Mouse (Mus musculus): Measurements from ENCODE around the gene Efcab5.

Gene Efcab5

GRCm38 (mm10) chr11:77188868-77189267 is at the start of gene Efcab5:
TSS of gene Efcab5 (minus strand) at chr11:77188968.
- DNase-seq (ENCODE audit: low spot score): no peak

DNA sequence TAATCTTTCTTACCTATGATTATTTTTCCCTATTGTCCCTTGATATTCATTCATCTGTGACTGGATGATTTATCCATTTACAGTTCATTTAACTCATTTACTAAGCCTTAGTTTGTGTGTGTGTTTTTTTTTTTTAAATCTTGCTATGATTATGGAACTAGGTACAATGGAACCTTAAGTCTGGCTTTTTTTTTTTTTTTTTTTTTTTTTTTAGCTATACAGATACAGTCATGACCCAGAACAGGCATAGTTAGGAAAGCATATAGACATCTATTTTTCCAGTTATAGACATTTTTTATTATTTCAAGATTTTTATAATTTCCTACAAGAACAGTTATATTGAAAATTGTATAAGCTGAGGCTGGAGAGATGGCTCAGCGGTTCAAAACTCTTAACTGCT is 46.5 kb upstream of the Efcab5 start:
- no peak for DNase-seq (ENCODE audit: low spot score)

GRCm38 (mm10) chr11:77231514-77231913 is 42.7 kb upstream of the Efcab5 start:
- no peak for DNase-seq (ENCODE audit: low spot score)

GRCm38 (mm10) chr11:77230765-77231164 is 42.0 kb upstream of the Efcab5 start:
- DNase-seq (ENCODE audit: low spot score): no peak

DNA sequence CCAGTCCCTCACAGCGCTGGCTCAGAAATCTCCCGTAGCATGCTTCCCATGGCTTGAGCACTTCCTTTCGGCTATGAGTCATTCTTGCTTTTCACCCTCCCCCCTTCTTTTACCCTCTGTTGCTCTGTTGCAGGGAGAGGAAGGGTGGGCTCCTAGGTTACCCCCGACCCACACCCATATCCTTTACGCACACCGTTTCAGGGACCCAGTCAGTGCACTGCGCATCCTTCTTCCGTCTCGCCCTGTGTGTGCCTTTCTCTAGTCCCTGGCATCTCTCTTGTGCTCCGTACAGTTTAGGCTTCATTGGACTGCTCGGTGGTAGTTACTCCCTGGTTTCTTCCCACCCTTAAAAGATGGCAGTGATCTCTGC is 28.0 kb upstream of the Efcab5 start:
- DNase-seq (ENCODE audit: low spot score): no peak

- peak; percentile 83 for DNase-seq (ENCODE audit: low spot score)
Observed at GRCm38 (mm10) chr11:77215951-77216760, 27.4 kb upstream of the Efcab5 start, which contains the start of gene Ssh2. TSS of gene Ssh2 (plus strand) at chr11:77216287.

DNA sequence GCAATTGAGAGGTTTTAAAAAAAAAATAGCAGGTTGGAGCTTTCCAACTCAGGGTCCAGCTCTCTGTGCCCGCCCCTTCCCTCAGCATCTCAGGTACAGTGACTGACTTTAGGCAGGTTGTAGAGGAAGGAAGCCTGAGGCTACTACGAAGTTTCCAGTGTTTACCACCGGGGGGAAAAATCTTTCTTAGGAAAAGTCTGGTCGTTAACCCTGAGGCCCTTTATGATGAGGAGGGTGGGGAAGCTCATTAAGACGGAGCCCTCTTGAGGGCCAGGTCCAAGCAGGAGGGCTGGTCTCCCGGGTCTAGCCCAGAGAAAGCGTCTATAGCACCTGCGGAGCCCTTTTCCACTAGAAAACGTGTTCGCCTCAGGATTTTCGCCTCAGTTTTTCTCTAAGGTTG is 26.7 kb upstream of the Efcab5 start:
- DNase-seq (ENCODE audit: low spot score): peak; percentile 30

- peak; percentile 67 for DNase-seq (ENCODE audit: low spot score)
Observed at GRCm38 (mm10) chr11:77214755-77215154, 26.0 kb upstream of the Efcab5 start.

- no peak for DNase-seq (ENCODE audit: low spot score)
Observed at GRCm38 (mm10) chr11:77214142-77214692, 25.4 kb upstream of the Efcab5 start.

DNA sequence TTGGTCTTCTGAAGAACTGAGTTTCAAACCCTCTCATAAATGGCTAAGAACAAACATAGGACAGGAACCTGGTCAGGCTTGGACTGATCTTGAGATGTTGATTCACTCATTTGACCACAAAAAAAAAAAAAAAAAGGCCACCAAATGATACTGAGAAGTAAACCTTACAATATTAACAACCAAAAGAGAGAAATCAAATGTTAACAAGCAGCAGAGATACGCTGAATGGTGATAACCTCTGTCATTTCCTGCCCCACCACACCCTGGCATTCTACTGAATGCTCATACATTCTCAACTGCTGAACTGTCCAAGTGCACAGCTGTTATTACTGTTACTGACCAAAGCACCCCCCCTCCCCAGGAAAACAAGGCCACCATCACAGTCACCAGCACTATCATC is 11.9 kb upstream of the Efcab5 start:
- DNase-seq (ENCODE audit: low spot score): no peak

DNA sequence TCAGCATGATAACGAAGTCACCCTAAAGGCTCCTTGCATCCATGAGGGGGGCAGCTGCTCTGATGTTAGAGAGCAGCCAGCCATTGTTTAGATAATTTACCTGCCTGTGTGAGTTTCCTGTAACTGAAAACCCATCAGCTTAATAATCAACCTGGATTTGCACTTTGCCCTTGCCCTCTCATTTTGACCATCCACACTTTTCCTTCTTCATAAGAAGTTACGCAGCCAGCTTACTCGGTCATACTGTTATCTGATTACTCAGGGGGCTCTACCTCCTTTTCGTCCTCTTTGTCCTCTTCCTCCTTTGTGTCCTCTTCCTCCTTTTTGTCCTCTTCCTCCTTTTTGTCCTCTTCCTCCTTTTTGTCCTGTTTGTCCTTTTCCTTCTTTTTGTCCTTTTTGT is 10.9 kb upstream of the Efcab5 start:
- no peak for DNase-seq (ENCODE audit: low spot score)

DNA sequence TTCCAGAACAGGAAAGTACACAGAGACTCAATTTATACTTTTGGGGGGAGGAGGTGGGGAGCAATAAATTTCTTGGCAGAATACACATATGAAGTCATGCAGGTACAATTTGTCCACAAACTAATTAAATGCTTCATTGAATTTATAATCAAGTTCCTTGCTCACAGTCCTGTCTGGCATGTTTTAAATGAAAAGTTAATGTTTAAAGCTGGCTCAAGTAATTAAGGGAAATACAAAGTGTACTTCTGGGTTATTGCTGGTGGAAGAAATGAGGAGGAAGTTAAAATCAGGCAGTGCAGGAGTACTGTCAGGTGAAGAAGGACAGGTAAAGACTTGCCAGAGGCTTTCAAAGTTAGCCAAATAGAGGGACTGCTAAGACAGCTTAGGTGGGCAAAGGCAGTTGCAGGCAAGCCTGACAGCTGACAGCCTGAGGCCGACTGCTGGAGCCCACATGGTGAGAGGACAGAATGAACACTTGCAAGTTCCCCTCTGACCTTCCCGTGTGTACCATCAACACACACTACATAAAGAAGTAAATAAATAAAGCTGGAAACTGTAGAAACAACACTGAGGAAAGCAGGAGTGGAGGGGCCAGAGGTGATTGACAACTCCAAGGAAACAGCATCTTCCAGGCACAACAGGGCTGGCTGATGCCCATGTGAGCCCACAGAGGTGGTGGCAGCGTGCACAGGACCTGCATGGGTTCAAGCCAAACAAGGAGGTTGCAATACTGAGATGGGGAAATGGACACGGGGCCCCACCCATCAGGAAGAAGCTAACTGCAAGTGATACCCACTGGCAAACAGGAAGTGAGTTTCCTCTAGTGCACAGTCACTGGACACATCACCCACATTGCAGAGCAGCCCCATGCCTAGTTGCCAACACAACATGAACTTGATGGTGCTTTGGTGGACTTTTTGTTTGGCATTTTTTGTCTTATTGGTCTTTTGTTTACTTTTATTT is 7.7 kb upstream of the Efcab5 start:
- DNase-seq (ENCODE audit: low spot score): no peak

GRCm38 (mm10) chr11:77195360-77196109 is 6.8 kb upstream of the Efcab5 start:
- no peak for DNase-seq (ENCODE audit: low spot score)

DNA sequence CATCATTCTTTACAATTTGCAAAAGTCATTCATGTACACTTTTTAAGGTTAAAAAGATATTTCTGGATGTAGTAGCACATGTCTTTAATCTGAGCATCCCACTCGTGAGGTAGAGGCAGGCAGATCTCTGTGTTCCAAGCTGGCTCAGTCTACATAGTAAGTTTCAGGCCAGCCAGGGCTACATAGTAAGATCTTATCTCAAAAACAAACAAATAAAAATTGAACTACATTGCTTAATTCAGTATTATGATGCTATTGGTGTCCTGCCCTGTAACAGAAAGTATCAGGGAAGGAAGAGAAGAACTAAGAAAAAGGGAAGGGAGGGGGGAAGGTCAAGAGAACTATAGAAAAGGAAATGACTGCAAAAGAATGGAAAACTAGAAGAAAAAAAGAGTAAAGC is 6.0 kb upstream of the Efcab5 start:
- DNase-seq (ENCODE audit: low spot score): no peak

DNA sequence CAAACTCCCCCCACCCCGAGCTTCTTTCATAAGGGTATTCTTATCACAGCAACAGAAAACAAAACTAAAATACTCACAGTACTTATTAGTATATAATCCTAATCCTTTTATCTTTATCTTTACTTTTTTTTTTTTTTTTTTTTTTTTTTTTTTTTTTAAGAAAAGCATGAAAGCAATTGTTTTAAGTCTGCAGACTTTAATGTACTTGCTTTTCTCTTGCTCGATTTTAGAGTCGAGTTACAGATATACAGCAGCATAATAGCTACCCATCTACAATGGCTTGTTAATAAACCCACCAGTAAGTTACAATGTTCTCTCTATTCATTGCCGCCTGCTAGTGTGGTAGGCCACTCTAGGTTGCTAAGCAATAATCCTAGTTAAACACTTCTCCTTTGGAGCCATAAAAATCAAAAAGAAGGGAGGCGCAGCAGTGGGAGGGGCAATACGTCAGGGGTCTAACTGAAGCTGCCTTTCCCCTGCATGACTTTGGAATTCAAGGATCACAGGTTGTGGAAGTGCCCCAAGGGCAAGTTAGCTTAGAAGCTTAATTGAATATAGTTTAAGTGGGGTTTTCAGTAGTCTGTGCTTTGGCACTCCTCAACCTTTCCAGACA is 5.3 kb upstream of the Efcab5 start:
- no peak for DNase-seq (ENCODE audit: low spot score)

- DNase-seq (ENCODE audit: low spot score): no peak
Observed at GRCm38 (mm10) chr11:77193410-77193809, 4.6 kb upstream of the Efcab5 start.

DNA sequence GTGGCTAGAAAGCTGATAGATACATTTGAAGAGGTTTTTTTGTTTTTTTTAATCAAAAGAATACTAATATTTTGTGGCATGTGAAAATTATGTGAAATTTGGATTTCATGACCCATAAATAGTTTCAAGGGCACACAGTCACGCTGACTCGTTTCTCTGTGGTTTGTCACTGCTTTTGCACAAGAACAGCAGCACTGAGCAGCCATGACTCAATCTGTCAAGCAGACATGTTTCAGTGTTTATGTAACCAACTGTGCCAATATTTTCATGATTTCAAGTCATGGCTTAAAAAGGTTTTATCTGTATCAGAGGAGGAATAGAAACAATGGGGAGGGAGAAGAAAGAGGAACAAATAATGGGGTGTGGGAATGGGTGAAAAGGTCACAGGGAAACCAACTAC is 3.8 kb downstream of the Efcab5 start:
- DNase-seq (ENCODE audit: low spot score): no peak

GRCm38 (mm10) chr11:77182616-77183015 is 6.2 kb downstream of the Efcab5 start:
- no peak for DNase-seq (ENCODE audit: low spot score)

DNA sequence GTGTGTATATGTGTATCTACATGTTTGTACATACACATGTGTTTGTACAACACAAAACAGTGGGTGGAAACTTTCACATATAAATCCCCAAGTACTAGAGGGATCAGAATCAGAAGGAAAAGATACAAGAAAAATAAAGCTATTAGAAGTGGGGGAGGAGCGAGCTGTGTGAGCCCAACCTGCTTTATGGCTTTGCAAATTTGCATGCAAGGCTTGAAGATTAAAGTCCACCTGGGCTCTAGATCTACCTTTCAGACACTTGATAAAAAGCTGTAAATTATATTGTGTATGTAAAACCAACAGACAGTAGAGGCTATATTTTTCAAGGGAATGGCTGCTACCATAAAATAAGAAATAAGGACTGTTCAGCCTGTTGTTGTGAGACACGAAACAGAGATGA is 6.7 kb downstream of the Efcab5 start:
- DNase-seq (ENCODE audit: low spot score): no peak

DNA sequence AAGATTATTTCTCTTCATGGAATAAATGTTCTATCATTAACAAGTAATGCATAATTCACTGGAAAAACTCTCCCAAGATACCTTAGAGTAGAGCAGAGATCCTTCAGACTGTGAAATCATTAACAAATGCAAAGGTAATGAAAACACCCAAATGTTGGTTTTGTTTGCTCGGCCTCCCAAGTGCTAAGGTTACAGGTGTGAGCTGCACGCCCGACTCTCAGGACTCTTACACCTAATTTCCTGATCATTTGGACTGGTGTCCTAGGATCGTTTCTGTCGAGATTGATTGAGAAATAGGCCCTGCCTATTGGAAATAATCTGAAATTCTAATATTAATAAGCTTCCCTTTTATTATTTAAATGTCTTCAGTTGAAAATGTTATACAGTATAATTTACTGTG is 7.2 kb downstream of the Efcab5 start:
- no peak for DNase-seq (ENCODE audit: low spot score)

GRCm38 (mm10) chr11:77180886-77181285 is 7.9 kb downstream of the Efcab5 start:
- DNase-seq (ENCODE audit: low spot score): no peak

- no peak for DNase-seq (ENCODE audit: low spot score)
Observed at GRCm38 (mm10) chr11:77179771-77180170, 9.0 kb downstream of the Efcab5 start.
